Mouse (Mus musculus) spleen, adult 18-20 months (tissue): ENCODE results near the gene Mon1b.

Source experiments
- DNase-seq, 2 experiments: peaks; one replicate each; pipeline ENCODE4 v3.0.0; 2022; ENCODE audit warnings: mixed read lengths in 2 of 2

Mon1b gene

DNA sequence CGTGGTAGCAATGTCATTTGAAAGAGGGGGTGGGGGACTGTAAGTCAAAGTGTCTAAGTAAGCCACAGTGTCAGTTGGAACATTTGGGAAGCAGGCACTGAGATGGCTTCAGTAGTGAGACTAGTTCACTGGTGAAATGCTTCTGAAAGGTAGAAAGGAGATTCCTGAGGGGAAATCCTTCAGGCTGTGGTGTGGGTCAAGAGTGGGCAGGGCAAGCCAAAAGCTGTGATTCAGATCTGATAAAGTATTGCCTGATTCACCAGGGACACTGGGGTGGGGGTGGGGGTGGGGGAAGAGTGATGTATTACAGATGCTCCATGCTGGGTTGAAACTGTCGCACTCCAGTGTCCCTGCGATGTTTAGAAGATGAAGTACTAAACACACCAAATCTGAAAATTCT, 39.2 kb downstream of the Mon1b start:
- DNase-seq = no peak

DNA sequence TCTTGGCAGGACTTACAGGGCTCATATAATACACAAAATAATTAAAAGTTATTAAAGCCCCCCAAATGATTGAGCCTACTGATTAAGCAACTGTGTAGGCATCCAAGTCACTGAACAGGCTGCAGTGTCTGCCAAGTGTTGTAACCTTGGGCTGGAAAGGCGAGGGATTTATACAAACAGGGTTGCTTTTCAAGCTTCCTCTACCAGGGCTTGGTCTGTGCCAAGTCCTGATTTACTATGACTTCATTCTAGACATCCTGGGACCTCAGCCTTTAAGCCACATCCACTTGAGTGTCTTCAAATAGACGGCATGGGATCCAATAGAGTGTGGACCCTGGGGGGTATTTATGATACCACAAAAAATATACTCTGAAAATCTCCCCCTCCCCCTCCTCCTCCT, 39.9 kb downstream of the Mon1b start:
- DNase-seq = no peak

GRCm38 (mm10) chr8:113676811-113677210, 41.4 kb downstream of the Mon1b start:
- no peak for DNase-seq

DNA sequence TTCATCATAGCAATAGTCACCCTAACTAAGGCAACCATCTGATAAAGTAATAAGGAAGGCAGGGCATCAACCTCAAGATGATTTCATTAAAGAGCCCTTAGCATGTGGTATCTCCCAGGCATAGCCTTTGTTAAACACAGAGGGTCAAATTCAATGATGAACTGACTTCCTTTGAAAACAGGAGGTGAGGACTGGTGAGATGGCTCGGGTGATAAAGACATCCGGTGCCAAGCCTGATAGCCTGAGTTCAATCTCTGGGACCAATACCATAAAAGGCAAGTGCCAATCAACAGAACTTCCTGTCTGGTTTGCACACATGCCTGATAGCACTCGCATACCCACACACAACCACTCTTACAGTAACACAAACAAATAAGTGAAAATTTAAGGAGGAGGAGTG, 44.0 kb downstream of the Mon1b start:
- no peak for DNase-seq

DNA sequence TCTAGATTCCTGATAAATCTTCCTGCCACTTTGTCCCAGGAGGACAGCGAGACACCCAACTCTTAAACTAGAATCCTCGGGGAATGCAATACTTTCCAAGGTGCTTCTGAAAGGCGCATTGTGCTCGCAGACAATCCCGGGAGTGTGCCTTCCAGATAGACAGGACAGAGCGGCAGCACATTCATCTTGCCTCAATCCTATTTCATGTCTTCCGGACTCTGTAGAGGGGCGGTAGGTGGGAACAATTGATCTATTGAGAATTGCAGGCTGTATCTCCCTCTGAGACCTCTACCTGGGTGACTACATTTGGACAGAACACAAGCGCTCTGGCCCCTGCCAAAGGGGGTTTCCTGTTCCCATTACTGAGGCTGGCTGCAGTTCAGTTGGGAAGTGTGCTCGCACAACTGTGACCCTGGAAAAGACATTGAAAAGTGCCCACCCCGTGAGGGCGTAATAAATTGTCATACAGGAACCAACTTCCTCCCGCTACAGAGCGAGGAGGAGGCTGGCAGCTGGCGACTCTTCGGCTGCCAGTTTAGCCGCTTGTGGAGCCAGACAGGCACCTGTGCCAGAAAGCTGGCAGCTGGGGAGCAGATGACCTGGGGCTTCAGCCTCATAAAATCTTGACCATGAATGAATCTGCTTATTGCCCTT, 52.6 kb downstream of the Mon1b start:
- DNase-seq = no peak

- no peak for DNase-seq
Measured at GRCm38 (mm10) chr8:113688543-113688915, 53.1 kb downstream of the Mon1b start.

DNA sequence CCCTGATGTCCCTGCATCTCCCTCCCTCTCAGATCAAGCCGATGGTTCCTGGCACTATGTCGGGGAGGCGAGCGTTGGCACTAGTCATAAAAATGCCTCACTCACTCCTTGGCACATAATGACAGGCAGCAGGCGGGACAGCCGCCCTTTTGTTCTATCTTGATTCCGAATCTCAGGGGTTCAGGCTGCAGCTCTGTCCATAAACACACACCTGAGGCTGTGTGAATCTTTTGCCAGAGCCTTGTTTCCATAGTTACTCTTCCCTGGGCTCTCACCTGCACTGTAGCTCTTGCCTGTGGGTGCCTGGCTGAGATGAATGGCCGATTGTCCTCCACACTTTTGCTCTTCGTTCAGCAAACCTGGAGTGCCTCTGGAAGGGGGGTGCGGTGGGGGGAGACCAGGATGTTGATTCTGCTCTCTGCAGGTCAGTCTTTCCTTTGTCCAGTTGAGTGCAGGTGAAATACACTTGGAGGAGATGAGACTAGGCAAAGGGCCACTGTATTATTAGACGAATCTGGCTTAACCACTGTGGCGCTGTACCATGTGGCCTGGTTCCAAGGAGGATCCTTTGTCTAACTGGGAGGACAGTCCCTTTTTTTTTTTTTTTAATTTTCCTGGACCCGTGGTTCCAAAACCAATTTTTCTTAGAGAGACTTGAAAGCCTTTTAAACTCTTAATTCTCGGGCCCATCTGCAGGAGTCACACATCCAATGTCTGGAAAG, 56.4 kb downstream of the Mon1b start:
- DNase-seq = no peak
